Mouse (Mus musculus): ENCODE measurements around the gene Ndufa7.

Ndufa7 gene

GRCm38 (mm10) chr17:33824084-33824996, at the start of gene Ndufa7, which contains the start of gene Rps28:
Ndufa7 (plus strand) TSS chr17:33824572.
Rps28 (minus strand) TSS chr17:33824562.
- DNase-seq: peak; percentile 97

GRCm38 (mm10) chr17:33774573-33775155, 49.7 kb upstream of the Ndufa7 start:
- no peak for DNase-seq

GRCm38 (mm10) chr17:33775287-33775686, 49.1 kb upstream of the Ndufa7 start:
- DNase-seq: no peak

- DNase-seq: peak; percentile 57
Observed at GRCm38 (mm10) chr17:33779271-33779966, 45.0 kb upstream of the Ndufa7 start.

GRCm38 (mm10) chr17:33779967-33780295, 44.4 kb upstream of the Ndufa7 start:
- DNase-seq: no peak

- no peak for DNase-seq
Observed at GRCm38 (mm10) chr17:33780431-33780830, 43.9 kb upstream of the Ndufa7 start.

- peak; percentile 78 for DNase-seq
Observed at GRCm38 (mm10) chr17:33781124-33781977, 43.0 kb upstream of the Ndufa7 start, which contains the start of gene Angptl4. Angptl4 (minus strand) TSS chr17:33781830.

GRCm38 (mm10) chr17:33782067-33782466, 42.3 kb upstream of the Ndufa7 start:
- no peak for DNase-seq

- no peak for DNase-seq
Observed at GRCm38 (mm10) chr17:33783408-33783807, 41.0 kb upstream of the Ndufa7 start.

- no peak for DNase-seq
Observed at GRCm38 (mm10) chr17:33784939-33785338, 39.4 kb upstream of the Ndufa7 start.

GRCm38 (mm10) chr17:33786375-33786774, 38.0 kb upstream of the Ndufa7 start:
- no peak for DNase-seq

- no peak for DNase-seq
Observed at GRCm38 (mm10) chr17:33788732-33789131, 35.6 kb upstream of the Ndufa7 start.

- DNase-seq: no peak
Observed at GRCm38 (mm10) chr17:33798306-33798705, 26.1 kb upstream of the Ndufa7 start.

GRCm38 (mm10) chr17:33799277-33799676, 25.1 kb upstream of the Ndufa7 start:
- no peak for DNase-seq

- no peak for DNase-seq
Observed at GRCm38 (mm10) chr17:33802221-33802620, 22.2 kb upstream of the Ndufa7 start.

- DNase-seq: no peak
Observed at GRCm38 (mm10) chr17:33804205-33804604, 20.2 kb upstream of the Ndufa7 start.

- no peak for DNase-seq
Observed at GRCm38 (mm10) chr17:33804745-33805144, 19.6 kb upstream of the Ndufa7 start.

- DNase-seq: no peak
Observed at GRCm38 (mm10) chr17:33807181-33807888, 17.0 kb upstream of the Ndufa7 start.

GRCm38 (mm10) chr17:33808192-33808591, 16.2 kb upstream of the Ndufa7 start:
- DNase-seq: no peak

- DNase-seq: peak; percentile 94
Observed at GRCm38 (mm10) chr17:33810334-33811141, 13.8 kb upstream of the Ndufa7 start, which contains the start of gene Kank3. Kank3 (plus strand) TSS chr17:33810519.

- DNase-seq: no peak
Observed at GRCm38 (mm10) chr17:33811142-33811516, 13.2 kb upstream of the Ndufa7 start.

Data from liver (tissue).